Mouse (Mus musculus) liver, embryonic 14.5 days (tissue): ENCODE measurements around the gene Zfr. TPM values are rescaled to one million over a fixed set of nuclear protein-coding genes. Genes with fewer than 3 reads are reported as not detected.
"Not testable (repeated sequence)": the region's sequence is repeated elsewhere in the genome, so short reads cannot be mapped to it uniquely, and the experiment has no call there.

ENCODE experiments used
- ATAC-seq: fragments of 200-750 bp; cut with Nextera tagmentation; 2 replicates; pipeline ENCODE4 v1.8.0; 2017; ENCODE audit warnings: moderate number of reproducible peaks, mild to moderate bottlenecking, moderate library complexity; ENCODE audit not compliant: insufficient read depth
- DNase-seq, 3 experiments: peaks; one replicate each; pipeline ENCODE4 v3.0.0-alpha.2; 2012 to 2013; ENCODE audit warnings: low read depth in 3 of 3, low spot score in 3 of 3
- H3K27ac ChIP-seq: fragments of 300-500 bp; sonication (generic); 2 replicates; pipeline ENCODE4 v1.5.1; 2014; ENCODE audit warnings: moderate library complexity, mild to moderate bottlenecking, control low read depth, inconsistent platforms
- H3K27me3 ChIP-seq: fragments of 300-500 bp; sonication (generic); 2 replicates; pipeline ENCODE4 v1.6.1; 2014; ENCODE audit warnings: mild to moderate bottlenecking, low read length, moderate library complexity; ENCODE audit not compliant: control insufficient read depth, insufficient read depth
- H3K36me3 ChIP-seq: fragments of 300-500 bp; sonication (generic); replicated peaks from 2 replicates; pipeline ENCODE4 v1.6.1; 2014; ENCODE audit warnings: low read depth; ENCODE audit not compliant: control insufficient read depth, insufficient read depth
- H3K4me1 ChIP-seq, 2 experiments: fragments of 200-500 bp in 1 of 2; fragments of 300-500 bp in 1 of 2; sonication (generic) in 1 of 2; replicated peaks; 2 replicates each; pipeline ENCODE4 v1.6.1; 2012 to 2014; ENCODE audit warnings: antibody characterized with exemption in 1 of 2, inconsistent platforms in 1 of 2, low read length in 1 of 2; ENCODE audit not compliant: control insufficient read depth in 2 of 2, insufficient read depth in 2 of 2
- H3K4me2 ChIP-seq: fragments of 300-500 bp; sonication (generic); 2 replicates; pipeline ENCODE4 v1.6.1; 2014; ENCODE audit warnings: low read depth, mild to moderate bottlenecking, control low read depth, moderate library complexity
- H3K4me3 ChIP-seq, 2 experiments: fragments of 200-500 bp in 1 of 2; fragments of 300-500 bp in 1 of 2; sonication (generic) in 1 of 2; 2 replicates each; pipeline ENCODE4 v1.5.1; 2012 to 2014; ENCODE audit warnings: low read depth in 2 of 2, low read length in 2 of 2, mild to moderate bottlenecking in 2 of 2, control low read depth in 1 of 2, inconsistent platforms in 1 of 2, moderate library complexity in 1 of 2; ENCODE audit not compliant: insufficient read depth in 1 of 2
- H3K9ac ChIP-seq: fragments of 300-500 bp; sonication (generic); replicated peaks from 2 replicates; pipeline ENCODE4 v1.6.1; 2014; ENCODE audit warnings: mild to moderate bottlenecking, control low read depth, moderate library complexity
- H3K9me3 ChIP-seq: fragments of 300-500 bp; sonication (generic); 2 replicates; pipeline ENCODE4 v1.6.1; 2016; ENCODE audit warnings: low read length, mixed read lengths; ENCODE audit not compliant: control insufficient read depth
- CTCF ChIP-seq: IDR thresholded peaks from 2 replicates; pipeline ENCODE4 v1.5.1; 2016; ENCODE audit warnings: antibody characterized with exemption, low read depth, control low read depth
- EP300 ChIP-seq: IDR thresholded peaks from 2 replicates; pipeline ENCODE4 v1.6.1; 2016; ENCODE audit warnings: antibody characterized with exemption, low read depth
- WGBS: fragments of 180-500 bp; shearing (Covaris S2); extraction: QIAGEN DNeasy Blood & Tissue Kit; methylation state at CpG from one replicate; pipeline ENCODE4 v1.1.7; 2014; ENCODE audit not compliant: insufficient replicate concordance; 5-methylcytosine and 5-hydroxymethylcytosine counted together
- polyA plus RNA-seq, 2 experiments: library from polyadenylated mRNA; depleted of rRNA in 1 of 2; stranded (reverse) in 1 of 2; unstranded in 1 of 2; fragments of >200 nt; fragmentation: Nextera tagmentation in 1 of 2; extraction: Ambion mirVana in 1 of 2; gene quantifications; 2 replicates each; pipeline versions ENCODE4 v1.2.1 to v1.2.3; 2012 to 2014

Zfr gene
- polyA plus RNA-seq, 2 experiments, result 21.8 to 42.2 TPM

- ATAC-seq (no peak), DNase-seq (no peak)
- Histone ChIP-seq H3K4me1 (peaks cover 0 to 27% of the 10 kb centered on the region in 2 experiments; a peak in 3 of 4 replicates), H3K36me3 (no peaks in the 10 kb centered on the region), H3K9me3 (no peaks in the 10 kb centered on the region), H3K9ac (no peak overlapping the region), H3K4me3 (no peak overlapping the region), H3K4me2 (no peak overlapping the region), H3K27ac (no peak overlapping the region), H3K27me3 (no peaks in the 10 kb centered on the region)
- WGBS, result 90% methylated on average over 5 of the region's 5 CpGs
- TF ChIP-seq CTCF (no peak), EP300 (no peak)
Observed at GRCm38 (mm10) chr15:12215415-12215718, 97.7 kb downstream of the Zfr start.

DNA sequence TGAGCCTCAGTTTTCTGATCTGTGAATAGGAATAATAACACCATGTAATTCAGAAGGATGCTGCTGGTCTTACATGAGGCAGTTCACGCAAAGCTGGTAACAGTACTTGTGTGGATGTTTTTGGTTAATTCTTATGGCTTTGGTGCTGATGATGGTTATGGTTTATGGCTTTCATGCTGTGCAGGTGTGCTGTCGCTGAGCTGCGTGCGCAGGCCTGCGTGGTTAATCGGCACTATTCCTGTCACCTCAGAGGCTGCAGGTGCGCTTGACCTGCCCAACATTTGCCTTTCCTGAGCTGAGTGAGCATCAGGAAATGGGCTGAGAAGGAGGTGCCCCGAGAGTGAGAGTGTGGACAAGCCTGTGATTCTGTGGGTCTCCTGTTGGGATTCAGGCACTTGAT is 98.5 kb downstream of the Zfr start:
- no peak for ATAC-seq
- no peaks in the 10 kb centered on the region for H3K36me3 ChIP-seq
- 84% methylated on average over 8 of the region's 8 CpGs for WGBS
- DNase-seq, result no peak
- H3K9ac ChIP-seq, result no peak overlapping the region
- no peaks in the 10 kb centered on the region for H3K9me3 ChIP-seq
- H3K27ac ChIP-seq, result no peak overlapping the region
- no peak for TF ChIP-seq EP300
- TF ChIP-seq CTCF, result no peak
- H3K4me1 ChIP-seq, result peaks cover 0 to 28% of the 10 kb centered on the region in 2 experiments; a peak in 3 of 4 replicates
- no peaks in the 10 kb centered on the region for H3K27me3 ChIP-seq
- no peak overlapping the region for H3K4me3 ChIP-seq
- no peak overlapping the region for H3K4me2 ChIP-seq

DNA sequence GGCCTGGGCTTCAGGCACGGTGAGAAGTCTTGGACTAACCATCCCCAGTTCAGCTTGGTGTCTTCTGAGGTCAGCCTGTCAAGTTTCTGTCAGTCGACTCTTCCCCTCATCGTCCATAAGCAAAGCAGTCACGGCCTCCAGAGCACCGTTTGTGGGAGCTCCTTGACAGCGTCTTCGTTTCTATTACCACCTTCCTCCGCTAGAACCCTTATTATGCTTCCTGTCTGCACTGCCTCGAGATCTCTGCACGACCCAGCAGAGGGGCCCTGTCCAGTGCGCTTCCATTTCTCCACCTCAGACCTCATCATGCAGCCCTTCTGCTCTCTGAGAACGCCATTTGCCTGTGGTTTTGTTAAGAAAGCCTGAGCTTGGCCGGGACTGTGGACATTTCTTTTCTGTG is 99.2 kb downstream of the Zfr start:
- WGBS, result 19% methylated on average over 13 of the region's 13 CpGs
- no peak for ATAC-seq

GRCm38 (mm10) chr15:12217332-12217731 is 99.7 kb downstream of the Zfr start:
- not testable (repeated sequence) for H3K9ac ChIP-seq, H3K4me2 ChIP-seq, H3K36me3 ChIP-seq, H3K27me3 ChIP-seq, DNase-seq, ATAC-seq, H3K27ac ChIP-seq, H3K9me3 ChIP-seq, H3K4me3 ChIP-seq
- WGBS, result 57% methylated on average over 3 of the region's 3 CpGs
- H3K4me1 ChIP-seq, result peaks cover 0 to 30% of the 10 kb centered on the region in 2 experiments; a peak in 3 of 4 replicates

More for the DNA sequence above, 99.2 kb downstream of the Zfr start:
- DNase-seq, result no peak
- Histone ChIP-seq H3K4me3 (no peak overlapping the region), H3K36me3 (no peaks in the 10 kb centered on the region), H3K27ac (no peak overlapping the region), H3K9ac (no peak overlapping the region), H3K27me3 (no peaks in the 10 kb centered on the region), H3K4me1 (peaks cover 0 to 28% of the 10 kb centered on the region in 2 experiments; a peak in 3 of 4 replicates), H3K9me3 (no peaks in the 10 kb centered on the region), H3K4me2 (no peak overlapping the region)
- no peak for TF ChIP-seq CTCF

DNA sequence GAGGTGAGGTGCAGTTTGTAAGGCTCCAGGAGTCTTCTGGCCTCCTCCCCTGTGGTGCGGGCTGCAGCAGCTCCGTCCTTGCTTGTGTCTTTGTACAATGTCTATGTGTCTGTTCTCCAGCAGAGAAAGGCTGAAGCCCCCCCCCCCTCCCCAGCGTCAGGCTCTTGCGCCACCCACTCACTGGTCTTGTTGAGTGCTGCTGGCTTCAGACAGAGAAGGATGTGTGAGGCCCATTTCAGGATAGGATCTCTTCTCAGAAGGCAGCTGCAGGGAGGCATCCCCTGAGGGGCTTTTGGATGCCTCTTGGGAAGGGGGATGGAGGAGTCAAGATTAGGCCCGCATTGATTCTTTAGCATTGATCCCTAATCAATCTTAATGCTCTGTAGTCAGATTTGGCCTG is 100.2 kb downstream of the Zfr start:
- no peak overlapping the region for H3K4me3 ChIP-seq
- ATAC-seq (no peak), DNase-seq (no peak)
- no peaks in the 10 kb centered on the region for H3K9me3 ChIP-seq
- WGBS, result 65% methylated on average over 5 of the region's 5 CpGs
- H3K9ac ChIP-seq, result no peak overlapping the region
- TF ChIP-seq EP300, result no peak
- no peak for TF ChIP-seq CTCF
- no peak overlapping the region for H3K27ac ChIP-seq
- H3K27me3 ChIP-seq, result no peaks in the 10 kb centered on the region
- H3K36me3 ChIP-seq, result no peaks in the 10 kb centered on the region
- H3K4me2 ChIP-seq, result no peak overlapping the region
- peaks cover 0 to 30% of the 10 kb centered on the region in 2 experiments; a peak in 3 of 4 replicates for H3K4me1 ChIP-seq
